Mouse (Mus musculus) forebrain, postnatal 0 days (tissue): ENCODE measurements around the gene Rbm15b. TPM values are rescaled to one million over a fixed set of nuclear protein-coding genes. Genes with fewer than 3 reads are reported as not detected.

Experiments used
- ATAC-seq: fragments of 200-750 bp; cut with Nextera tagmentation; 2 replicates; pipeline ENCODE4 v1.8.0; 2017; ENCODE audit warnings: mild to moderate bottlenecking, moderate library complexity
- DNase-seq: peaks from one replicate; pipeline ENCODE4 v3.0.0-alpha.2; 2015
- H3K27ac ChIP-seq: fragments of 300-500 bp; sonication (generic); 2 replicates; pipeline ENCODE4 v1.5.1; 2014; ENCODE audit warnings: low read depth, mild to moderate bottlenecking, antibody characterized with exemption, low read length, moderate library complexity, mixed read lengths
- H3K27me3 ChIP-seq: fragments of 300-500 bp; sonication (generic); 2 replicates; pipeline ENCODE4 v1.6.1; 2014; ENCODE audit warnings: mild to moderate bottlenecking, low read length, mixed read lengths; ENCODE audit not compliant: insufficient read depth
- H3K36me3 ChIP-seq: fragments of 300-500 bp; sonication (generic); 2 replicates; pipeline ENCODE4 v1.6.1; 2014; ENCODE audit warnings: mild to moderate bottlenecking, moderate library complexity; ENCODE audit not compliant: insufficient read depth
- H3K4me1 ChIP-seq: fragments of 300-500 bp; sonication (generic); 2 replicates; pipeline ENCODE4 v1.6.1; 2014; ENCODE audit warnings: antibody characterized with exemption; ENCODE audit not compliant: insufficient read depth
- H3K4me2 ChIP-seq: fragments of 300-500 bp; sonication (generic); 2 replicates; pipeline ENCODE4 v1.6.1; 2014; ENCODE audit warnings: low read depth, mild to moderate bottlenecking, moderate library complexity
- H3K4me3 ChIP-seq: fragments of 300-500 bp; sonication (generic); 2 replicates; pipeline ENCODE4 v1.5.1; 2014; ENCODE audit warnings: low read depth, low read length, mixed read lengths
- H3K9ac ChIP-seq: fragments of 300-500 bp; sonication (generic); 2 replicates; pipeline ENCODE4 v1.6.1; 2014; ENCODE audit warnings: mild to moderate bottlenecking
- H3K9me3 ChIP-seq: fragments of 300-500 bp; sonication (generic); 2 replicates; pipeline ENCODE4 v1.6.1; 2016; ENCODE audit warnings: low read length
- CTCF ChIP-seq: sonication (generic); IDR thresholded peaks from 2 replicates; pipeline ENCODE4 v1.5.1; 2016; ENCODE audit warnings: antibody characterized with exemption, control low read depth, low read depth
- WGBS: fragments of 180-500 bp; shearing (Covaris S2); extraction: QIAGEN DNeasy Blood & Tissue Kit; methylation state at CpG from one replicate; pipeline ENCODE4 v1.1.7; 2014; 5-methylcytosine and 5-hydroxymethylcytosine counted together
- polyA plus RNA-seq: library from polyadenylated mRNA; unstranded; fragments of >200 nt; fragmentation: Nextera tagmentation; extraction: Ambion mirVana; gene quantifications from 2 replicates; pipeline ENCODE4 v1.2.1, GENCODE M21; 2015
- total RNA-seq: library from RNA; depleted of rRNA; stranded (reverse); fragments of >200 nt; gene quantifications from 2 replicates; pipeline ENCODE4 v1.2.3, GENCODE M21; 2014

Rbm15b gene
- total and polyA plus RNA-seq, 2 experiments from 2014 or later = 16.8 to 82.4 TPM

DNA sequence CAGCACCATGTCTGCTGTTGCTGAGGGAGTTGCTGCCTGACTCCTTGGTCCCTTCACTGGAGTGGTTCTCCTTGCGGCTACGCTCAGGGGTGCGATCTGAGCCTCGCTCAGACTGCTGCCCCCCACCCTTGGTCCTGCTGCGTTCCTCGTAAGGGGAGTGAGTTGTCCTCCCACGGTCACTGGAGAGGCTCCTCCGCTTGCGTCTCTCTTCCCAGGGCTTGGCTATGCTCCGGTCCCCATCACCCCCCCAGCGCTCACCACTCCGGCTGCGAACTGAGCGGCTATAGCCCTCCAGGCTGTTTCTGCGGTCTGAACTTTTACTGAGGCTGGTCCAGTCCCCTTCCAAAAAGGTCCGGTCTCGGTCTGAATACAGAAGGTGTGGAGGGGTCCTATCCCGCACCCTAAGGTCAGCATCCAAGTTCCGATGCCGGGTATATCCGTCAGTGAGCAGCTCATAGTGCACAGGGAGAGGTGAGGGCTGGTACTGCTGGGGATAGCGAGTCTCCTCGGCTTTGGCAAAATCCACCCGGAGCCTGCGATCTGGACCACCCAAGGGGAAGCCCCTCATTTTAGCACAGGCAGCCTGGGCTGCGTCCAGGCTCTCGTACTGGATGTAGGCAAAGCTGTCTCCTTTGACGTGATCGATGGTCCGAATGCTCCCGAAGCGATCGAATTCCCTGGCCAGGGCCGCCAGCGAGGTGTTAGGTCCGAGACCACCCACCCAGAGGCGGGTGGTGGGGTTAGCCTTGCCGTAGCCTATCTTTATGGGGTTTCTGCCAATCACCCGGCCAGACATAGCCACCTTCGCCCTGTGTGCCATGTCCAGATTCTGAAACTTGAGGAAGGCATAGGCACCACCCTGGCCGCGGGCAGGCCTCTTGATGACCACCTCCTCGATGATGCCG, 2.0 kb downstream of the Rbm15b start:
- H3K4me1 ChIP-seq = peaks cover 27% of the 10 kb centered on the region
- no peaks in the 10 kb centered on the region for H3K9me3 ChIP-seq
- no peak for DNase-seq
- H3K36me3 ChIP-seq = peaks cover 58% of the 10 kb centered on the region
- ATAC-seq = no peak
- peak overlapping the region; percentile 95; the same call in 1 of the 2 replicates for H3K27ac ChIP-seq
- no peak for TF ChIP-seq CTCF
- H3K4me2 ChIP-seq = peak overlapping the region; percentile 93
- no peaks in the 10 kb centered on the region for H3K27me3 ChIP-seq
- peak overlapping the region; percentile 85 for H3K4me3 ChIP-seq
- H3K9ac ChIP-seq = peak overlapping the region; percentile 92
- WGBS = 23% methylated on average over 44 of the region's 44 CpGs

GRCm38 (mm10) chr9:106884306-106884705, 2.9 kb downstream of the Rbm15b start:
- ATAC-seq (no peak), DNase-seq (no peak)
- TF ChIP-seq CTCF = no peak
- no peaks in the 10 kb centered on the region for H3K9me3 ChIP-seq
- H3K27me3 ChIP-seq = no peaks in the 10 kb centered on the region
- H3K4me3 ChIP-seq = peak overlapping the region; percentile 85
- H3K36me3 ChIP-seq = peaks cover 59% of the 10 kb centered on the region
- peaks cover 27% of the 10 kb centered on the region for H3K4me1 ChIP-seq
- H3K9ac ChIP-seq = peak overlapping the region; percentile 92; the same call in 1 of the 2 replicates
- 46% methylated on average over 16 of the region's 16 CpGs for WGBS
- H3K4me2 ChIP-seq = peak overlapping the region; percentile 93
- H3K27ac ChIP-seq = no peak overlapping the region

GRCm38 (mm10) chr9:106883085-106883484, 4.1 kb downstream of the Rbm15b start:
- Histone ChIP-seq H3K36me3 (peaks cover 48% of the 10 kb centered on the region), H3K4me2 (peak overlapping the region; percentile 33), H3K4me3 (no peak overlapping the region), H3K9ac (no peak overlapping the region), H3K27me3 (no peaks in the 10 kb centered on the region), H3K27ac (no peak overlapping the region), H3K9me3 (no peaks in the 10 kb centered on the region), H3K4me1 (peaks cover 27% of the 10 kb centered on the region)
- no peak for TF ChIP-seq CTCF
- ATAC-seq (no peak), DNase-seq (no peak)
- 78% methylated on average over 3 of the region's 3 CpGs for WGBS

GRCm38 (mm10) chr9:106882176-106882575, 5.1 kb downstream of the Rbm15b start:
- Histone ChIP-seq H3K9ac (no peak overlapping the region), H3K4me3 (no peak overlapping the region), H3K27ac (no peak overlapping the region), H3K9me3 (no peaks in the 10 kb centered on the region), H3K27me3 (no peaks in the 10 kb centered on the region), H3K36me3 (peaks cover 48% of the 10 kb centered on the region), H3K4me1 (peaks cover 27% of the 10 kb centered on the region), H3K4me2 (no peak overlapping the region)
- ATAC-seq (no peak), DNase-seq (no peak)
- WGBS = 69% methylated on average over 4 of the region's 4 CpGs
- TF ChIP-seq CTCF = no peak

- H3K4me3 ChIP-seq = no peak overlapping the region
These were observed 6.0 kb downstream of the Rbm15b start for GRCm38 (mm10) chr9:106881071-106881755.

GRCm38 (mm10) chr9:106879471-106879870, 7.8 kb downstream of the Rbm15b start:
- H3K4me1 ChIP-seq = peaks cover 16% of the 10 kb centered on the region
- TF ChIP-seq CTCF = no peak
- no peak overlapping the region for H3K4me2 ChIP-seq
- DNase-seq (no peak), ATAC-seq (no peak)
- WGBS = 50% methylated on average over 4 of the region's 4 CpGs
- no peaks in the 10 kb centered on the region for H3K9me3 ChIP-seq
- H3K27me3 ChIP-seq = no peaks in the 10 kb centered on the region
- H3K9ac ChIP-seq = 0 out of 2 replicates have a peak overlapping the region, but pooled peaks have one; percentile 14
- peaks cover 71% of the 10 kb centered on the region for H3K36me3 ChIP-seq
- 0 out of 2 replicates have a peak overlapping the region, but pooled peaks have one; percentile 4 for H3K27ac ChIP-seq
- H3K4me3 ChIP-seq = no peak overlapping the region

More at GRCm38 (mm10) chr9:106881071-106881755, 6.0 kb downstream of the Rbm15b start:
- 63% methylated on average over 4 of the region's 4 CpGs for WGBS
- Histone ChIP-seq H3K9me3 (no peaks in the 10 kb centered on the region), H3K36me3 (peaks cover 56% of the 10 kb centered on the region), H3K27me3 (no peaks in the 10 kb centered on the region), H3K4me1 (peaks cover 27% of the 10 kb centered on the region), H3K27ac (no peak overlapping the region), H3K4me2 (no peak overlapping the region), H3K9ac (no peak overlapping the region; the same call in 1 of the 2 replicates)
- ATAC-seq (no peak), DNase-seq (no peak)
- TF ChIP-seq CTCF = no peak

DNA sequence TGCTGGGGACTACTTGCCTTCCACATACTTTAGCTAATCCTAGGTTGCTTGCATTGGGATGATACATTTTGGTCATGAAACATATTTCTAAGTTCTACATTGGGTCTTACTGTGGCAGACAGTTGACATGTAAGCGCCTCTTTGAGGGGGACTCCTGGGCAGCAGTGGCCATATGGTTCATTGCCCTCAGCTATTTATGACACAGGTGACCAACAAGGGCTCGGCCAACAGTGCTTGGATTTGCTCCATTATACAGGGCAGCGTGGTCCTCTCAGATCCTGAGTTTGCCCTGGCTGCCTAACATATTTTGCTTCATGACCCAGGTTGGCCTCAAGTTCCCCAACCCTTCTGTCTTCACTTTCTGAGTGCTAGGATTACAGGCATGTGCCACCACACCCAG, 10.6 kb downstream of the Rbm15b start:
- H3K36me3 ChIP-seq = peaks cover 63% of the 10 kb centered on the region
- H3K27ac ChIP-seq = no peak overlapping the region
- H3K9me3 ChIP-seq = no peaks in the 10 kb centered on the region
- no peak for DNase-seq
- H3K9ac ChIP-seq = no peak overlapping the region
- no peak for TF ChIP-seq CTCF
- no peak overlapping the region for H3K4me2 ChIP-seq
- H3K4me1 ChIP-seq = no peaks in the 10 kb centered on the region
- 86% methylated on average over 3 of the region's 3 CpGs for WGBS
- H3K4me3 ChIP-seq = no peak overlapping the region
- no peaks in the 10 kb centered on the region for H3K27me3 ChIP-seq
- ATAC-seq = no peak
